1 mouse cellular context compared by ENCODE assay signal in genomic region chr17:56141702-56142605, GRCm38 (mm10).
TF ChIP-seq lines count a peak whose summit lies in the region.

No protein-coding gene starts in this region.

TF ChIP-seq in ES-E14, 5 proteins besides CTCF, POLR2A, EP300 and RAD21:
- TF ChIP-seq CHD2 (IDR thresholded peaks at IDR 0.05; ENCODE audit: low read depth, low read length) (no peak), HCFC1 (IDR thresholded peaks at IDR 0.05; ENCODE audit: borderline replicate concordance, insufficient read depth, low read length) (no peak), MAFK (IDR thresholded peaks at IDR 0.05; ENCODE audit: insufficient read depth, low read depth, low read length) (no peak), ZNF384 (IDR thresholded peaks at IDR 0.05; ENCODE audit: low read depth, low read length) (no peak), ZC3H11A (IDR thresholded peaks at IDR 0.05; ENCODE audit: borderline replicate concordance, low read depth, low read length) (no peak)
TF ChIP-seq in ES-E14: peak in this region for 0.
